Mouse (Mus musculus) liver, embryonic 12.5 days (tissue): ENCODE measurements around the gene Serinc3. TPM values are rescaled to one million over a fixed set of nuclear protein-coding genes. Genes with fewer than 3 reads are reported as not detected.

Experiments used
- ATAC-seq: fragments of 200-750 bp; cut with Nextera tagmentation; 2 replicates; pipeline ENCODE4 v1.8.0; 2017; ENCODE audit warnings: moderate number of reproducible peaks, mild to moderate bottlenecking, moderate library complexity
- H3K27ac ChIP-seq: fragments of 300-500 bp; sonication (generic); 2 replicates; pipeline ENCODE4 v1.5.1; 2016; ENCODE audit warnings: mild to moderate bottlenecking
- H3K27me3 ChIP-seq: fragments of 300-500 bp; sonication (generic); replicated peaks from 2 replicates; pipeline ENCODE4 v1.6.1; 2016; ENCODE audit warnings: mild to moderate bottlenecking, moderate library complexity
- H3K36me3 ChIP-seq: fragments of 300-500 bp; sonication (generic); 2 replicates; pipeline ENCODE4 v1.6.1; 2016; ENCODE audit warnings: mild to moderate bottlenecking, moderate library complexity
- H3K4me1 ChIP-seq: fragments of 300-500 bp; sonication (generic); 2 replicates; pipeline ENCODE4 v1.6.1; 2016
- H3K4me2 ChIP-seq: fragments of 300-500 bp; sonication (generic); 2 replicates; pipeline ENCODE4 v1.6.1; 2016; ENCODE audit warnings: mild to moderate bottlenecking, moderate library complexity
- H3K4me3 ChIP-seq: fragments of 300-500 bp; sonication (generic); 2 replicates; pipeline ENCODE4 v1.5.1; 2016; ENCODE audit warnings: mild to moderate bottlenecking, moderate library complexity
- H3K9ac ChIP-seq: fragments of 300-500 bp; sonication (generic); 2 replicates; pipeline ENCODE4 v1.6.1; 2016; ENCODE audit warnings: mild to moderate bottlenecking, moderate library complexity
- H3K9me3 ChIP-seq: fragments of 300-500 bp; sonication (generic); replicated peaks from 2 replicates; pipeline ENCODE4 v1.6.1; 2016; ENCODE audit warnings: mild to moderate bottlenecking, moderate library complexity
- WGBS: fragments of 180-500 bp; shearing (Covaris S2); methylation state at CpG from one replicate; pipeline ENCODE4 v1.1.7; 2016; ENCODE audit not compliant: insufficient replicate concordance; 5-methylcytosine and 5-hydroxymethylcytosine counted together
- polyA plus RNA-seq: library from polyadenylated mRNA; unstranded; fragments of >200 nt; fragmentation: Nextera tagmentation; extraction: Ambion mirVana; gene quantifications from 2 replicates; pipeline ENCODE4 v1.2.1, GENCODE M21; 2016

The Serinc3 gene
- polyA plus RNA-seq, 1 experiment from 2014 or later: 127 TPM

- ATAC-seq: no peak
- Histone ChIP-seq H3K4me3 (no peak overlapping the region), H3K27ac (peak overlapping the region; percentile 51), H3K9ac (no peak overlapping the region), H3K27me3 (no peaks in the 10 kb centered on the region), H3K36me3 (peaks cover 100% of the 10 kb centered on the region), H3K4me2 (no peak overlapping the region), H3K9me3 (no peaks in the 10 kb centered on the region), H3K4me1 (peaks cover 7% of the 10 kb centered on the region; the same call in 1 of the 2 replicates)
- WGBS: 69% methylated on average over 3 of the region's 3 CpGs
These were observed 28.2 kb downstream of the Serinc3 start for GRCm38 (mm10) chr2:163616652-163617227.

- no peak for ATAC-seq
- peaks cover 100% of the 10 kb centered on the region for H3K36me3 ChIP-seq
- H3K4me3 ChIP-seq: no peak overlapping the region
- H3K4me1 ChIP-seq: peaks cover 7% of the 10 kb centered on the region; the same call in 1 of the 2 replicates
- H3K9ac ChIP-seq: no peak overlapping the region
- no peak overlapping the region for H3K4me2 ChIP-seq
- WGBS: 77% methylated on average over 4 of the region's 4 CpGs
- H3K9me3 ChIP-seq: no peaks in the 10 kb centered on the region
- no peaks in the 10 kb centered on the region for H3K27me3 ChIP-seq
- peak overlapping the region; percentile 51 for H3K27ac ChIP-seq
These were observed 28.9 kb downstream of the Serinc3 start for GRCm38 (mm10) chr2:163615906-163616651.

GRCm38 (mm10) chr2:163615401-163615800 lies 29.5 kb downstream of the Serinc3 start:
- H3K36me3 ChIP-seq: peaks cover 100% of the 10 kb centered on the region
- 92% methylated on average over 9 of the region's 9 CpGs for WGBS
- ATAC-seq: no peak
- H3K9me3 ChIP-seq: no peaks in the 10 kb centered on the region
- no peak overlapping the region for H3K4me3 ChIP-seq
- peaks cover 7% of the 10 kb centered on the region; the same call in 1 of the 2 replicates for H3K4me1 ChIP-seq
- no peak overlapping the region for H3K9ac ChIP-seq
- H3K27me3 ChIP-seq: no peaks in the 10 kb centered on the region
- no peak overlapping the region for H3K4me2 ChIP-seq
- H3K27ac ChIP-seq: no peak overlapping the region

- ATAC-seq: no peak
- Histone ChIP-seq H3K4me1 (no peaks in the 10 kb centered on the region), H3K4me2 (no peak overlapping the region), H3K27me3 (no peaks in the 10 kb centered on the region), H3K27ac (no peak overlapping the region), H3K4me3 (no peak overlapping the region), H3K9me3 (no peaks in the 10 kb centered on the region), H3K9ac (no peak overlapping the region), H3K36me3 (peaks cover 99% of the 10 kb centered on the region)
- WGBS: 87% methylated on average over 4 of the region's 4 CpGs
These were observed 30.9 kb downstream of the Serinc3 start for GRCm38 (mm10) chr2:163613990-163614389.

GRCm38 (mm10) chr2:163613206-163613605 lies 31.7 kb downstream of the Serinc3 start:
- Histone ChIP-seq H3K36me3 (peaks cover 92% of the 10 kb centered on the region), H3K4me2 (no peak overlapping the region), H3K4me1 (peaks cover 4% of the 10 kb centered on the region), H3K27ac (no peak overlapping the region), H3K9ac (no peak overlapping the region), H3K27me3 (no peaks in the 10 kb centered on the region), H3K9me3 (no peaks in the 10 kb centered on the region), H3K4me3 (no peak overlapping the region)
- 94% methylated on average over 5 of the region's 5 CpGs for WGBS
- no peak for ATAC-seq

GRCm38 (mm10) chr2:163611176-163611575 lies 33.8 kb downstream of the Serinc3 start:
- peaks cover 14% of the 10 kb centered on the region for H3K4me1 ChIP-seq
- H3K9ac ChIP-seq: no peak overlapping the region
- no peaks in the 10 kb centered on the region for H3K9me3 ChIP-seq
- WGBS: 74% methylated on average over 9 of the region's 9 CpGs
- H3K36me3 ChIP-seq: peaks cover 87% of the 10 kb centered on the region
- H3K27ac ChIP-seq: no peak overlapping the region
- no peaks in the 10 kb centered on the region for H3K27me3 ChIP-seq
- H3K4me3 ChIP-seq: no peak overlapping the region
- no peak for ATAC-seq
- H3K4me2 ChIP-seq: no peak overlapping the region

GRCm38 (mm10) chr2:163609281-163609975 lies 35.5 kb downstream of the Serinc3 start:
- H3K27ac ChIP-seq: no peak overlapping the region
- 80% methylated on average over 12 of the region's 12 CpGs for WGBS
- H3K4me1 ChIP-seq: peaks cover 31% of the 10 kb centered on the region
- peaks cover 69% of the 10 kb centered on the region for H3K36me3 ChIP-seq
- no peak overlapping the region for H3K4me2 ChIP-seq
- no peaks in the 10 kb centered on the region for H3K27me3 ChIP-seq
- no peaks in the 10 kb centered on the region for H3K9me3 ChIP-seq
- H3K4me3 ChIP-seq: no peak overlapping the region
- H3K9ac ChIP-seq: no peak overlapping the region
- no peak for ATAC-seq

GRCm38 (mm10) chr2:163608008-163608407 lies 36.9 kb downstream of the Serinc3 start:
- H3K4me3 ChIP-seq: no peak overlapping the region
- H3K27me3 ChIP-seq: no peaks in the 10 kb centered on the region
- H3K4me1 ChIP-seq: peaks cover 40% of the 10 kb centered on the region
- H3K9me3 ChIP-seq: no peaks in the 10 kb centered on the region
- WGBS: 79% methylated on average over 7 of the region's 7 CpGs
- ATAC-seq: no peak
- 0 out of 2 replicates have a peak overlapping the region, but pooled peaks have one; percentile 37 for H3K27ac ChIP-seq
- peaks cover 55% of the 10 kb centered on the region for H3K36me3 ChIP-seq
- no peak overlapping the region for H3K4me2 ChIP-seq
- no peak overlapping the region for H3K9ac ChIP-seq

- Histone ChIP-seq H3K36me3 (peaks cover 37% of the 10 kb centered on the region), H3K9ac (no peak overlapping the region), H3K4me3 (no peak overlapping the region), H3K4me1 (peaks cover 55% of the 10 kb centered on the region), H3K9me3 (no peaks in the 10 kb centered on the region), H3K27me3 (no peaks in the 10 kb centered on the region), H3K27ac (no peak overlapping the region), H3K4me2 (0 out of 2 replicates have a peak overlapping the region, but pooled peaks have one; percentile 10)
- ATAC-seq: no peak
- 83% methylated on average over 7 of the region's 7 CpGs for WGBS
These were observed 38.8 kb downstream of the Serinc3 start for GRCm38 (mm10) chr2:163606161-163606560.

- H3K4me1 ChIP-seq: peaks cover 48% of the 10 kb centered on the region
- H3K4me3 ChIP-seq: peak within 1 kb of the TSS; percentile 87
- peaks cover 6% of the 10 kb centered on the region for H3K36me3 ChIP-seq
- ATAC-seq: peak; percentile 92
- H3K9ac ChIP-seq: peak within 1 kb of the TSS; percentile 95
- H3K27ac ChIP-seq: peak within 1 kb of the TSS; percentile 92
- H3K9me3 ChIP-seq: no peaks in the 10 kb centered on the region
- peak within 1 kb of the TSS; percentile 99 for H3K4me2 ChIP-seq
- no peaks in the 10 kb centered on the region for H3K27me3 ChIP-seq
- WGBS: 2% methylated on average over 57 of the region's 57 CpGs
These were observed 42.6 kb downstream of the Serinc3 start, which contains the start of gene Ttpal for GRCm38 (mm10) chr2:163602101-163602971. Ttpal (plus strand) TSS chr2:163602314.

- Histone ChIP-seq H3K9ac (peak overlapping the region; percentile 95), H3K27ac (peak overlapping the region; percentile 92; the same call in 1 of the 2 replicates), H3K36me3 (no peaks in the 10 kb centered on the region), H3K27me3 (no peaks in the 10 kb centered on the region), H3K4me1 (peaks cover 54% of the 10 kb centered on the region), H3K9me3 (no peaks in the 10 kb centered on the region), H3K4me3 (peak overlapping the region; percentile 87), H3K4me2 (peak overlapping the region; percentile 99)
- WGBS: 53% methylated on average over 7 of the region's 7 CpGs
- ATAC-seq: no peak
These were observed 43.2 kb downstream of the Serinc3 start for GRCm38 (mm10) chr2:163601712-163602100.
